Mouse (Mus musculus) kidney, adult 8-10 months (tissue): ENCODE measurements around the gene Slc27a5.
A peak's percentile ranks its signal among the peaks of the same experiment; 100 is the strongest.

Experiments
- DNase-seq, 2 experiments: peaks; one replicate each; pipeline ENCODE4 v3.0.0; 2022

Slc27a5 gene

DNA sequence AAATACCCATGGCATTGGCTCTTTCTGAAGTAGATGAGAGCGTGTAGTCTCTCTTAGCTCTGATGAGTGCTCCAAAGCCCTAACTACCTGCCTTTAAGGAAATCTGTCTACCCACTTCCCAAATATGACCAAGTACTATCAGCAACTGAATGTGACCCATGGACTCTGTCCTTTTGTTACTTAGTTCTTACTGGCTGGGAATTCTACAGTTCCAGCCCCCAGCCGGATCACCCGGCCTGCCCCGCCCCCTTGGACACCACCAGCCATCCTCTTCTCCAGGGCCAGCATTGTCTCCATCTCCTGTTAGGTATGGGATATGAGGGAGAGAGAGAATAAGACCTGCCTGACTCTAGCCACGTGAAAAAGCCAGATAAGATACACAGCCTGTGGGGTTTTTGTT lies at the start of gene Slc27a5:
Gene Slc27a5 (minus strand): TSS at position 140 of the 400 bp plus-strand sequence.
- DNase-seq, result no peak

- peak; percentile 76 to 82 for DNase-seq
Measured at GRCm38 (mm10) chr7:13046084-13046483, 48.1 kb upstream of the Slc27a5 start.

GRCm38 (mm10) chr7:13044254-13044625 lies 46.2 kb upstream of the Slc27a5 start:
- no peak for DNase-seq

DNA sequence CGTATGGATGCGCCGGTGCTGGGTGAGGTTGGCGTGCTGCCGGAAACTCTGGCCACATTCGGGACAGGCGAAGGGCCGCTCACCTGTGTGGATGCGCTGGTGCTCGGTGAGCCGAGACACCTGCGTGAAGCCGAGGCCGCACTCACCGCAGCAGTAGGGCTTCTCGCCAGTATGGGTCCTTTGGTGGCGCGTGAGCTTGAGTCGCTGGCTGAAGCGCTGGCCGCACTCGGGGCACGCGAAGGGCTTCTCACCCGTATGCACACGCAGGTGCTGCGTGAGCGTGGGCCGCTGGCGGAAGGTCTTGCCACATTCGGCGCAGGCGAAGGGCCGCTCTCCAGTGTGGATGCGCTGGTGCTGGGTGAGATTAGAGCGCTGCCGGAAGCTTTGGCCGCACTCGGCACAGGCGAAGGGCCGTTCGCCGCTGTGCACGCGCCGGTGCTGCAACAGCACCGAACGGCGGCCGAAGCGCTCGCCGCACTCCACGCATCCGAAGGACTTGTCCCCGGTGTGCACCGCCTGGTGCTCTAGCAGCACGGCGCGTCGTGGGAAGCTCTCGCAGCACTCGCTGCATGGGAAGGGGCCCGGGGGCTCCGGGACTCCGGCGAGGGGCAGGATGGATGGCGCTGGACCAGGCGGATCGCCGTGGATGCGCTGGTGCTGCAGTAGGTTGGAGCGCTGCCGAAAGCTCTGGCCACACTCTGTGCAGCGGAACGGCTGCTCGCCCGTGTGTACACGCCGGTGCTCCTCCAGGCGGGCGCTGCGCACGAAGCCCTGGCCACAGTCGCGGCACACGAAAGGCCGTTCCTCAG lies 45.7 kb upstream of the Slc27a5 start:
- DNase-seq, result no peak

GRCm38 (mm10) chr7:13043120-13043444 lies 45.1 kb upstream of the Slc27a5 start:
- no peak for DNase-seq

DNA sequence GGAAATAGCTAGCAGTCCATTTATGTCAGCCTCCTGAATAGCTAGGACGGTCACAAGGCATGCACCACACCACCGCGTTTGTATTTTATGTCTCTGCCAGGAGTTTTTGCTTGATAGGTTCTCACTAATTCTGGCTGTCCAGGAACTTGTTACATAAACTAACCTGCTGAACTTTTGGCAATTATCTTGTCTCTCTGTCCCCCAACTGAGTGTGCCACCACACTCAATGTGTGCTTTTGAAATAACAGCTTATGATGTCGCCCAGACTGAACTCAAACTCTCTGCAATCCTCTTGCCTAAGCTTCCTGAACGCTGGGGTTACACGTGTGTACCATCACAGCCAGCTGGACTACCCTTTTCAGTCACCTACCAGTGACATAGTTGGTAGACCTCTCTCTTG lies 44.5 kb upstream of the Slc27a5 start:
- DNase-seq, result no peak

- no peak for DNase-seq
Measured at GRCm38 (mm10) chr7:13041256-13041655, 43.3 kb upstream of the Slc27a5 start.

DNA sequence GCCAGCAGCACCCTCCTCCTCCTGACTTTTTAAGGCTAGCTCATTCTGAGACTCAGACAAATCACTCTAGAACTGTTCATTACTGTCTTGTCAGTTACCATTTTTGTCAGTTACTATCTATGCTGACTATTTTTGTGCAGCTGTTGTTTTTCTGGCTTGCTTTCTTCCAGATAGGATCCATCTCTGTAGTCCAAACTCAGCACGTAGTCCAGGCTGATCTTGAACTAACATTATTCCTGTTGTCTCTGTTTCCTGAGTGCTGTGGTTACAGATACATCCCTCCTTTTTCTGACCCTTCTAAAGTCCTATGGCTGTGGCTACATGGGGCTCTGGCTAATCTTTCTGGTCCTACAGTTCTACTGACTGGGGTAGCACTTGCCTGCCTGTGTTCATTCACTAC lies 41.2 kb upstream of the Slc27a5 start:
- DNase-seq, result no peak

DNA sequence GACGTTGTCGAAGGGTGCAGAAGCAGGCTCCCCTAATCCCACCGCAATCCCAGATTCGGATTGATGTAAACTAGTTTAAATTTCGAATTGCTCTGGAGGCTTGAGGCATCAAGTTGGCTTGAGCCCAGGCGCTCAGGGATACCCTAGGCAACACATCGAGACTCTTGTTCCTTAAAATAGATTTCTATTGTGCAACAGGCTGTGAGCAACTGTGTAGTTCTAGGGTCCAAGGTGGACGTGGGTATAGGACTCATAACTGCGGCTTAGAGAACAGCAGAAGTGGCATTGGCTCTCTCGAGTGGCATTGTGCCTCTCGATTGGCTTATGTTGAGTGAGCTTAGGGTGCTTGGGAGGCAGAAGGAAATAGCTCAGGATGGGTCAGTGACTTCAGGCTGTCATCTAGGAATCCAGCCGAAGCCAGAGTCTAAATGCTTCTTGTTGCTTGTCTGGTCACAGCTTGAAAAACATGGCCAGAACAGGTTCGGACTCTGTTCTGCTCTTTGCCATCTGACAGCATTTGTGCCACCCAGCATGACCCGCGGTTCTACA lies 40.7 kb upstream of the Slc27a5 start:
- peak; percentile 44 to 65 for DNase-seq

DNA sequence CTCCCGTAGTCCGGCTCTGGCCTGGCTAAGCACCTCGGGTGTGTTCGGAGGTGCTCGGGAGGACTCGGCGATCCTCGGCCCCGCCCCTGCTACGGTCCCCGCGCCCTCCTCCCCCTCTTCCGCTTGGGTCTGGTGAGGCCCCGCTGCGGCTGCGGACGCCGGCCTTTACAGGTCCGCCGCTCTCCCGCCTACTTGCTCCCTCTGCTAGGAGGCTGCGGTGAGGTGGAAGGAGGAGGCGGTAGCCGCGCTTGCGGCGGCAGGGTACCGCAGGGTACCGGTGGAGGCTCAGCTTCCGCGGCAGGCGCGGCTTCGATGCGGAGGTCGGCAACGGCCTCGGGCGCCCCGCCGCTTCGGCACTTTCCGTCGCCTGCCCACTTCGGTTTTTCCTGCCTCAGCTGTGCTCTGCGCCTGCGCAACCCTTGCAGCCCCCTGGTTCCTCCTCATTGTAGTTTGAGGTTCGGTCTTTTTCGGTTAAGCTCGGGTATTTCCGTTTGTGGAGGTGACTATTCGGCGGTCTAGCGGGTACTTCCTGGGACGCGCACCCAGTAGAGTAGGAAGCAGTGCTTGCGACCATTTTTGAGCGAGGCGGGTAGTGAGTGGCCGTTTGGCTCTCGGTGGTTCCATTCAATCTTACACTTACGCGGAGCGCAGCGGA lies 40.0 kb upstream of the Slc27a5 start, which contains the start of gene Ube2m:
Gene Ube2m (minus strand): TSS at position 375 of the 655 bp plus-strand sequence.
- peak; percentile 97 to 98 for DNase-seq

DNA sequence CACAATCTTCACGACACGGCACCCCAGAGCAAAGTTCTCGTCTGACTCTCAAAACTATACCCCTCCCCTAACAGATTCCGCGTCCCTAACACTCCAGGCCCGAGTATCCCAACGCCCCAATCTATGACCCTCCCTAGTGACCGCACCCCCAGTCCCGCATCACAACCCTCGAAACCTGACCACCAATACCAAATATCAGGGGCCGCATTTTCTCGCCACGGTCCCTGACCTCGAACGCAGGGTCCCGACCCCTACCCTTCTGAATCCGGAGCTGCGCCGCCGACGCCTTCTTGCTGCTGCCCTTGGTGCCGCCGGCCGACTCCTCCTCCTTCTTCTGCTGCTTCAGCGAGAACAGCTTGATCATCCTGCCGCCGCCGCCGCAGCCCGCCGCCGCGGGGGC lies 39.4 kb upstream of the Slc27a5 start:
- DNase-seq, result peak in 1 of 2 experiments; percentile 45

DNA sequence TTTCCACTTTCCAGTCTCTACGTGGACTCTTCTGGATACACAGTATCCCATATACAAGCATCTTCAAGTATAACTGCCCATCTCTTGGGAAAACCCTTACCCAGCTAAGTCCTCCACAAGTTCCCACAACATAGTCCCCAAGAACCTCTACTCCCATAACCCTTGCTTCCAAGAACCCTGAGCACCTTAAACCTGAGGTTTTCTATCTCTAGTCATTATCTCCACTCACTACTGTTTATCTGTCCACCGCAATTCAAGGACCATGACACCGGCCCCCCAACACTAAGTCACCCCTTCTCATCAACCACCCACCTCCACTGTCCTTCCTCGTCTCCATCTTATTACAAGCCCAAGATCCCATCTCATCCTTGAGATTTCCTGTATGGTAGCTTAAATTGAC lies 38.8 kb upstream of the Slc27a5 start:
- no peak for DNase-seq

DNA sequence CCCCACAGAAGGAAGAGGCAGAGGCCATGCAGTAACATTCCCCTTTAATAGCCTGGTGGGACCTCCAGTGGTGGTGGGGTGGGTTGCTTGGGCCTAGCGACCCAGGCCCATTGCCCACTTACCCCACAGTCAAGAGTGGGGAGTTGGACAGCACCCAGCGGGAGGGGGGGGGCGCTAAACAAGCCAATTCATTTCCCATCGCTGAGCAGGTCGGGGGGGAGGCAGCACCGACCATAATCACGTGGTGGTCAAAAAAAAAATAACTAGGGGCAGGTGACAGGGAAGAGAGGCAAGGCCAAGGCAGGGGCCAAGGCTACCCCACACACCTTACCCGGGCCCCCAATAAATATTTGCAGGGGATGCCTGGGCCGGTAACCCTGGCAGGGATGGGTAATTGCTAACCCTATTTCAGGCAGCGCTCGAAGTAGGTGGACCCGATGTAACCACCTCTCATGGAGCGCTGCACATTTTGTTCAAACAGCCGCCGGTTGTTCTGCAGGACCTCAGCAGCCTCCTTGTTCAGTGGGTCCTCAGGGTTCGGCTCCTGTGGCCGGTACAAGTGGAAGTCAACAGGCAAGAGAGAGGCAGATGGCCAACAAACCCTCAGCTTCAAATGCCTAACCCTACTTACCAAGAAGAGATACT lies 37.3 kb upstream of the Slc27a5 start:
- no peak for DNase-seq

- peak; percentile 97 for DNase-seq
Measured at GRCm38 (mm10) chr7:13034148-13034977, 36.4 kb upstream of the Slc27a5 start, which contains the start of gene Chmp2a. TSS of gene Chmp2a (minus strand) at chr7:13034807.

DNA sequence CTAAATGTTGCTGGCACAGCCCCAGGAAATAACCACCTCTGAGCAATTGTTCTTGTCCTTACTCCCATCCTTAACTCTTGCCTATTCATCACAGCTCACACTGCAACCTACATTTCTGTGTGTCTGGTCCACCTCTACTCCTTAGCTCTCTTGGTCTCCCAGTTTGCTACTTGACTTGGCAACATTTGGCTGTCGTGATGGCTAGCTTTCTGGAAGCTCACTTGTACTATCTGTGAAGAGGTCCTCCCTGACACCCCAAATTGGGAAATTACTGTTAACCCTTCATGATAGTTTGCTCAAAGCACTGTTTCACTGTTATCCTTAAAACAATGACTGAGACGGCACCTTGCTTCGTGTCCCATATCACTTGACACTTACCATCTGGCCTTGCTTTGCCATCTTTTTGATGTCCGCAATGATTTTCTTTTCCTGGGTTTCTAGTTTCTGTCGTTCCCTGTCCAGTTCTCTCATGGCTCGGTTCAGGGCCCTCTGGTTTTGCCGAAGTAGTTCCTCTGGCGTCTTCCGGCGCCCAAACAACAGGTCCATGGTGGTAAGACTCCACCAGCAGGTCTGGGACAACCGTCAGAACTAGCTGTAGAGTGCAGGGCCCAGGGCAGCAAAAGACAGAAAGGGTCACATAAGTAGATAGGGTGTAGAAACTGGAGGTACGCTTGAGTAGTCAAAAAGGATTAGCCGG lies 35.6 kb upstream of the Slc27a5 start:
- no peak for DNase-seq

DNA sequence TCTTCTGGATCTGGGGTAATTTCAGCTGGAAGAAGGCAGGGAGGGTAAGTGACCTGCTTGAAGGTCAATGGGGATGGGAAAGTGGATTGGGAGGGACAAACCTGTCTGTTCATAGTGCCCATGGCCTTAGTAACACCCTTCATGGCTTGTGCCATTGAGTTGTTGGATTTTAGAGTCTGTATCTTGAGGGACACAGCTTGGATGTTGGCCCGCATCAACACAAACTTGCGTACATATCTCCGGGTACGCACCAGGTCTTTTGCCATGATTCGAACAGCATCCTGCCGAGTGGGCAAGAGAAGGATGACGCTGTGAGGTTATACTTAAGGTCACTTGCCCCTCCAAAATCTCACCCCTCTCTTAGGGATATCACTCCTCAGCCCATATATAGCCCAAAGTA lies 34.5 kb upstream of the Slc27a5 start:
- DNase-seq, result no peak

GRCm38 (mm10) chr7:13031983-13032382 lies 34.0 kb upstream of the Slc27a5 start:
- DNase-seq, result no peak

GRCm38 (mm10) chr7:13031069-13031468 lies 33.1 kb upstream of the Slc27a5 start:
- DNase-seq, result peak in 1 of 2 experiments; percentile 42

DNA sequence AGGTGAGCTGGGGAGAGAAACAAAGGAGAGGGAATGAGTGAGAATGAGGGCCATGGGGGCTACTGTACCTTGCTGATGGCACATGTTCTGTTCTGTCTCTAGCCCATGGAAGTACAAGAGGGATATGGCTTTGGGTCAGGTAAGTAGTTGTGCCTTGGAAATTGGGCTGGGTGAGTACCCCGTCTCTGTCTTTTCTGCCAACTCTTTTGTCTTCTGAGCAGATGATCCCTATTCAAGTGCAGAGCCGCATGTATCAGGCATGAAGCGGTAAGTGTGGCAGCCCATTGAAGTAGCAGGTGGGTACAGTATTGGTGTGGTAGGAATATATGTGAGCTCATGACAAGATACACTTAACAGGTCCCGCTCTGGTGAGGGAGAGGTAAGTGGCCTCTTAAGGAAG lies 31.0 kb upstream of the Slc27a5 start:
- no peak for DNase-seq

DNA sequence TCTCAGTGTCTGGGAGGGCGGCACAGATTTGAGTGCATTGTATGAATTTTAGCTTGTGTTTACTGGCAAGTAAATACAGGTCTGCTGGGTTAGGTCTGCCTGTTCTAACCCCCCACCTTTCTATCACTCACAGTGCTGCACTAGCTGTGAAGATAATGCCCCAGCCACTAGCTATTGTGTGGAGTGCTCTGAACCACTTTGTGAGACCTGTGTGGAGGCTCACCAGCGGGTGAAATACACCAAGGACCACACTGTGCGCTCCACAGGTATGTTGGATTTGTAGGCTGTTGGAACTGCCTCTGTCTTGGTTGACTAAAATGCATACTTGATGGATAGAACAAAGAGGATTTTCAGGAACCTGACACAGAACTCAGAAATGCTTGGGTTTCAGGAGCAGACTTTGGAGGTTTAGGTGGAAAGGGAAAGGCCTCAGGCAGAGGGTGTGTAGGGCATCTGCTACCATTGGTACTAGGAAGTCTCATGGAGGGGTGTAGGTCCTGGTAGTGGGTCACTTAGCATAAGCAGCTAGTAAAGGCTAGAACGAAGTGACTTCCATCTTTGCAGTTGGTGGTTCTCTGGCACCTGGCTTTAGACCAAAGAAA lies 27.6 kb upstream of the Slc27a5 start:
- no peak for DNase-seq

DNA sequence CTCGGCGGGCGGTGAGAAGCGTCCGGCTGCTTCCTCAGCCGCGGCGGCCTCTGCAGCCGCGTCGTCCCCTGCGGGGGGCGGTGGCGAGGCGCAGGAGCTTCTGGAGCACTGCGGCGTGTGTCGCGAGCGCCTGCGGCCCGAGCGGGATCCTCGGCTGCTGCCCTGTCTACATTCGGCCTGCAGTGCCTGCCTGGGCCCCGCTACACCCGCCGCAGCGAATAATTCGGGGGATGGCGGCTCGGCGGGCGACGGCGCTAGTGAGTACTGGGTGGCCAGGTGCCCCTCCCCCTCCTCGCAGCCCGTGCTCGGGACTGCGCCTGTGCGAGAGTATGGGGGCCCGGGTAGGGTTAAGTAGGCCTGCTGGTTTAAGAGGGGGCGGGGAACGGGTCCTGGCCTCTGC lies 26.8 kb upstream of the Slc27a5 start:
- DNase-seq, result peak; percentile 65 to 71
